Mouse (Mus musculus) heart, postnatal 0 days (tissue): Measurements from ENCODE around the gene Med25. TPM values are rescaled to one million over a fixed set of nuclear protein-coding genes. Genes with fewer than 3 reads are reported as not detected.

ENCODE experiments used
- ATAC-seq: fragments of 200-750 bp; cut with Nextera tagmentation; 2 replicates; pipeline ENCODE4 v1.8.0; 2017; ENCODE audit warnings: low read depth, moderate number of reproducible peaks, moderate library complexity; ENCODE audit not compliant: insufficient read depth
- DNase-seq: peaks from one replicate; pipeline ENCODE4 v3.0.0-alpha.2; 2016; ENCODE audit warnings: low spot score
- H3K27ac ChIP-seq: fragments of 300-500 bp; sonication (generic); 2 replicates; pipeline ENCODE4 v1.5.1; 2014; ENCODE audit warnings: low read depth, mild to moderate bottlenecking
- H3K27me3 ChIP-seq: fragments of 300-500 bp; sonication (generic); 2 replicates; pipeline ENCODE4 v1.6.1; 2014; ENCODE audit warnings: low read length, mixed read lengths; ENCODE audit not compliant: control insufficient read depth, insufficient read depth
- H3K36me3 ChIP-seq: fragments of 300-500 bp; sonication (generic); replicated peaks from 2 replicates; pipeline ENCODE4 v1.6.1; 2014; ENCODE audit warnings: low read length, mixed read lengths; ENCODE audit not compliant: control insufficient read depth, insufficient read depth
- H3K4me1 ChIP-seq: fragments of 300-500 bp; sonication (generic); 2 replicates; pipeline ENCODE4 v1.6.1; 2014; ENCODE audit warnings: antibody characterized with exemption; ENCODE audit not compliant: control insufficient read depth, insufficient read depth
- H3K4me2 ChIP-seq: fragments of 300-500 bp; sonication (generic); 2 replicates; pipeline ENCODE4 v1.6.1; 2014; ENCODE audit warnings: low read depth, mild to moderate bottlenecking, low read length, moderate library complexity
- H3K4me3 ChIP-seq: fragments of 300-500 bp; sonication (generic); 2 replicates; pipeline ENCODE4 v1.5.1; 2014; ENCODE audit warnings: low read depth, low read length
- H3K9ac ChIP-seq: fragments of 300-500 bp; sonication (generic); replicated peaks from 2 replicates; pipeline ENCODE4 v1.6.1; 2014; ENCODE audit warnings: low read depth, low read length, mixed read lengths
- H3K9me3 ChIP-seq: fragments of 300-500 bp; sonication (generic); replicated peaks from 2 replicates; pipeline ENCODE4 v1.6.1; 2016; ENCODE audit warnings: low read length; ENCODE audit not compliant: control insufficient read depth
- CTCF ChIP-seq: IDR thresholded peaks from 2 replicates; pipeline ENCODE4 v1.5.1; 2016; ENCODE audit warnings: antibody characterized with exemption, control low read depth, low read depth
- EP300 ChIP-seq: IDR thresholded peaks from 2 replicates; pipeline ENCODE4 v1.6.1; 2016; ENCODE audit warnings: antibody characterized with exemption, low read depth
- WGBS: fragments of 180-500 bp; shearing (Covaris S2); extraction: QIAGEN DNeasy Blood & Tissue Kit; methylation state at CpG from one replicate; pipeline ENCODE4 v1.1.7; 2014; 5-methylcytosine and 5-hydroxymethylcytosine counted together
- polyA plus RNA-seq: library from polyadenylated mRNA; unstranded; fragments of >200 nt; fragmentation: Nextera tagmentation; extraction: Ambion mirVana; gene quantifications from 2 replicates; pipeline ENCODE4 v1.2.1, GENCODE M21; 2015
- total RNA-seq: library from RNA; depleted of rRNA; stranded (reverse); fragments of >200 nt; gene quantifications from 2 replicates; pipeline ENCODE4 v1.2.3, GENCODE M21; 2014; ENCODE audit warnings: low replicate concordance

The Med25 gene
- total and polyA plus RNA-seq, 2 experiments from 2014 or later: 73.3 to 112 TPM

GRCm38 (mm10) chr7:44864595-44865542 is 27.6 kb downstream of the Med25 start:
- WGBS: 57% methylated on average over 24 of the region's 24 CpGs
- ATAC-seq (no peak), DNase-seq (no peak)
- H3K36me3 ChIP-seq: peaks cover 41% of the 10 kb centered on the region
- H3K27ac ChIP-seq: peak overlapping the region; percentile 100
- no peak for TF ChIP-seq EP300
- TF ChIP-seq CTCF: no peak
- H3K9me3 ChIP-seq: no peaks in the 10 kb centered on the region
- H3K4me1 ChIP-seq: peaks cover 44% of the 10 kb centered on the region
- no peaks in the 10 kb centered on the region for H3K27me3 ChIP-seq
- H3K4me2 ChIP-seq: no peak overlapping the region
- H3K9ac ChIP-seq: no peak overlapping the region
- no peak overlapping the region for H3K4me3 ChIP-seq

DNA sequence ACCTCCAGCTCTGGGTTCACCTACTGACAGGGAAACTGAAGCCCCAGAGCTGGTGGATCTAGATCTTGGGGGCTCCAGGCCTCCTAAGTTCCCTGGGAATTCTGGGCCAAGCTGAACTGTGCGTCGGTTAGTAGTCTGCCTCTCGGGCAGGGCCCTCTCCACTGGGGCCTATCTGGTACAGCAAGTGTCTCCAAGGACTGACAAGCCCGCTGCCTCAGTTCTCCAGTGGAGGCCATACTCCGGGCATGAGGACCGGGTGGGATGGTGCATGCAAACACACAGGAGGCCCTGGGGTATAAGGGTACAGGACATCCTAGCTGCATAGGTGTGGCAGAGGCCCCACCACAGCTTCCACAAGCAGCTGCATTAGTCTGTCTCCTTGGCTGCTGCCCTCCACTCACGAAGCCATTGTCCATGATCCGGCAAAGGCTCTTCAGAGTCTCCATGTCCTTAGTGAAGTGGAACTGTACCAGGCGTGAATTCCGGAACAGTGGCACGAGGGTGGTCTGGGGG is 28.5 kb downstream of the Med25 start:
- no peak overlapping the region for H3K4me2 ChIP-seq
- H3K9ac ChIP-seq: no peak overlapping the region
- no peaks in the 10 kb centered on the region for H3K9me3 ChIP-seq
- TF ChIP-seq CTCF: no peak
- TF ChIP-seq EP300: no peak
- H3K27ac ChIP-seq: peak overlapping the region; percentile 100; the same call in 1 of the 2 replicates
- DNase-seq (no peak), ATAC-seq (no peak)
- no peaks in the 10 kb centered on the region for H3K27me3 ChIP-seq
- WGBS: 79% methylated on average over 11 of the region's 11 CpGs
- peaks cover 44% of the 10 kb centered on the region for H3K4me1 ChIP-seq
- H3K4me3 ChIP-seq: no peak overlapping the region
- H3K36me3 ChIP-seq: peaks cover 41% of the 10 kb centered on the region

DNA sequence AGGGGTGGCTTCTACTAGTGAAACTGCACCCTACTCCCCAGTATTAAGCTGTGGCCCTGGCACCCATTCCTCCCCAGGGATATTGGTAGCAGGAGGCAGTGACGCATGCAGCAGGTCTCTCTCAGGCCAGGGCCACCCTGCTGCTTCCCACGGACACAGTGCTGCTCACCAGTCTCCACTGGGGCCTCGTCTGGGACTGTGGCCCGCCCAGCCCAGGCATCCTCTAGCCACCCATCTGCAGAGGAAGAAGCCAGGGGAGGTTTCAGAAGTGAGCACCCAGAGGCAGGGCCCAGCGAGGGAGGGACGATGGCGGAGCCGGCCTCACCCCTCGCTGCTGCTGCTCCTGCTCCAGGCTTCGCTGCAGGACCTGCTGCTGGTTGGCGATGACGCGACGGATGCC is 29.3 kb downstream of the Med25 start:
- H3K27ac ChIP-seq: no peak overlapping the region
- TF ChIP-seq CTCF (no peak), EP300 (no peak)
- H3K4me1 ChIP-seq: peaks cover 43% of the 10 kb centered on the region
- no peaks in the 10 kb centered on the region for H3K27me3 ChIP-seq
- H3K4me2 ChIP-seq: no peak overlapping the region
- DNase-seq (no peak), ATAC-seq (no peak)
- H3K9me3 ChIP-seq: no peaks in the 10 kb centered on the region
- no peak overlapping the region for H3K4me3 ChIP-seq
- 83% methylated on average over 14 of the region's 14 CpGs for WGBS
- H3K36me3 ChIP-seq: peaks cover 41% of the 10 kb centered on the region
- no peak overlapping the region for H3K9ac ChIP-seq

GRCm38 (mm10) chr7:44862434-44862833 is 30.1 kb downstream of the Med25 start:
- Histone ChIP-seq H3K4me3 (no peak overlapping the region), H3K27me3 (no peaks in the 10 kb centered on the region), H3K4me2 (no peak overlapping the region), H3K9ac (no peak overlapping the region), H3K36me3 (peaks cover 41% of the 10 kb centered on the region), H3K27ac (no peak overlapping the region), H3K4me1 (peaks cover 38% of the 10 kb centered on the region), H3K9me3 (no peaks in the 10 kb centered on the region)
- WGBS: 73% methylated on average over 8 of the region's 8 CpGs
- ATAC-seq (no peak), DNase-seq (no peak)
- no peak for TF ChIP-seq CTCF

DNA sequence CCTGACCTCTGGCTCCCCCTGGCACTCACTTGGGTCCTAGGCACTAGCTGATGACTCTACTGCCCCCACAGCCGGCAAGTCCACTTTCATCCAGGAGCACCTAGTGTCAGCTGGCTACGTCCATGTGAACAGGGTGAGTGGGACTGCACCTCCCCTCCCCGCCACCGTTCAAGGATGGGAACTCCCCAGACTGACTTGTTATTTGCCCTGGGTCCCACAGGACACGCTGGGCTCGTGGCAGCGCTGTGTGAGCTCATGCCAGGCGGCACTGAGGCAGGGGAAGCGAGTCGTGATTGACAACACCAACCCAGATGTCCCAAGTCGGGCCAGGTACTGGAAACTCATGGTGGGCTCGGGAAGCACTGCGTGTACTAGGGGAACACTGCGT is 31.1 kb downstream of the Med25 start:
- WGBS: 79% methylated on average over 14 of the region's 14 CpGs
- Histone ChIP-seq H3K4me1 (peaks cover 32% of the 10 kb centered on the region), H3K27ac (0 out of 2 replicates have a peak overlapping the region, but pooled peaks have one; percentile 8), H3K9me3 (no peaks in the 10 kb centered on the region), H3K27me3 (no peaks in the 10 kb centered on the region), H3K9ac (no peak overlapping the region), H3K4me2 (no peak overlapping the region), H3K36me3 (peaks cover 41% of the 10 kb centered on the region), H3K4me3 (no peak overlapping the region)
- DNase-seq (no peak), ATAC-seq (no peak)
- TF ChIP-seq EP300: no peak
- TF ChIP-seq CTCF: no peak
